Mouse (Mus musculus) CD4-positive, CD25-positive, alpha-beta regulatory T cell, adult 2 months (primary cell): ENCODE measurements around the gene Opn1sw.
"Not testable (repeated sequence)": the region's sequence is repeated elsewhere in the genome, so short reads cannot be mapped to it uniquely, and the experiment has no call there.

Source experiments
- DNase-seq: peaks from one replicate; pipeline ENCODE4 v3.0.0-alpha.2; 2012; ENCODE audit warnings: low read depth, low spot score

Opn1sw gene

GRCm38 (mm10) chr6:29396714-29397540 lies 8.7 kb upstream of the Opn1sw start:
- DNase-seq, result no peak

GRCm38 (mm10) chr6:29395910-29396713 lies 7.8 kb upstream of the Opn1sw start, which contains the start of gene Ccdc136:
Gene Ccdc136, plus strand, starts transcription at chr6:29396309.
- peak; percentile 63 for DNase-seq

DNA sequence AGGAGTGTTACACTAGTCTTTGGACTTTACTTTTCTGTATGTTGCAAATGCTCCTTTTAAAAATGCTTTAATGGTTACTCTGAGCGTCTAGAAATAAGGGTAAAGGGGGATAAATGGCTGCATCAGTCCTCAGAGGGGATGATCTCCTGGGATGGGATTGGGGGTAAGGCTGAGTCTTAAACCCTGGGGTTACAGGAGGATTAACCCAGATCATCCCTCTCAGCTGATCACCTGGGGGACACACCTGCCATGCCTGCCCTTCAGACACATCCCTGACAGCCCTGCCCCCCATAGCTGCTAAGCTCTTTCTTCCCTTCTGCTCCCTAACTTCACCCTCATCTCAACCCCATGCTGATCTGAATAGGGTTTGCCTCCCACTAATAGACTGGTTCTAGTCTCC lies 6.0 kb upstream of the Opn1sw start:
- no peak for DNase-seq

GRCm38 (mm10) chr6:29391802-29392201 lies 3.5 kb upstream of the Opn1sw start:
- DNase-seq, result no peak

DNA sequence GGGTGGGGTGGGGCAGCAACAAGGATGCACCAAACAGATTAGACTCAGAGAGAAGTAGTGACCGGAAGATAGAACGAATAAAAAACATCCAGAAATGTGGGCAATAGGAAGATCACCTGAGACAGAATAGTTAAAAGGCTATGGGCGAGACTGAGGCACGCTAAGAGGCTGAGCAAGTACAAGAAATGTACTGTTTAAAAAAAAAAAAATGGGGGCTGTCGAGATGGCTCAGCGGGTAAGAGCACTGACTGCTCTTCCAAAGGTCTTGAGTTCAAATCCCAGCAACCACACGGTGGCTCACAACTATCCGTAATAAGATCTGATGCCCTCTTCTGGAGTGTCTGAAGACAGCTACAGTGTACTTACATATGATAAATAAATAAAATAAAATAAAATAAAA lies 3.0 kb upstream of the Opn1sw start:
- DNase-seq, result not testable (repeated sequence)

- DNase-seq, result not testable (repeated sequence)
Measured at GRCm38 (mm10) chr6:29390500-29390899, 2.2 kb upstream of the Opn1sw start.

DNA sequence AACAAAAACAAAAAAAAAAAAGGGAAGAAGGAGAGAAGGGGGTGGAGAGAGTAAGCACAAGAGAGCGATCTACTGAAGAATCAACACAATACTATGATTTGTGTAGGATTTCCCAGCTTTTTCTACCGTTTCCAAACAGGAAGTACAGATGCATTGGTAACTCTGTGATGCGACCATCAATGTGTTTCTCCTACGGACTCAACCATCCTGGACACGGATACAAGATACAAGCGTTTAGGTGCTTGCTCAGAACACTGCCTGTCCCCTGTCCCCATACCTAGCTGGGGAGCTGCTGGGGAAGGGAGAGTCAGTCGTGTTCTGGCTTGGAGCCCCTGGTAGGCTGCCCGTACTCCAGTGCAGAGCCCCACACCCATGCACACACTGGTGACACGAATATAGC lies 1.2 kb upstream of the Opn1sw start:
- no peak for DNase-seq

DNA sequence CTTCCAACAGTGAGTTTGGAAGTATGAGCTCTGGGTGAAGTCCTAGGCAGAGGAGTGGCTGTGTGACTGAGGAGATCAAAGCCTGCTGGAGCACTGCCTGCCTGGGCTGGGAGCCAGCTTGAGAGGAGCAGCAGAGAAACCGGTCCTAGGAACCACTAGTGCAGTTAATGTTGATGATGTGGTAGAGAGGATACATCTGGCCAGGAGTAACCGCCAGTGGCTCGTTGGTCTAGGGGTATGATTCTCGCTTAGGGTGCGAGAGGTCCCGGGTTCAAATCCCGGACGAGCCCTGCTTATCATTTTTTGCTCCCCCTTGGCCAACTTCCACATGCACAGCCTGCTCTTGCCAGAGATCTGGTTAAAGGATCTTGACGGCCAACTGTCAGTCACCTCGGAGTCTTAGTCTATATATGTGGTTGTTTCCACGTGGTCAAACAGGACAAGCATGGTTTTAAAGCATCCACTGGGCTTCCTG lies 375 bp upstream of the Opn1sw start:
- DNase-seq, result no peak

DNA sequence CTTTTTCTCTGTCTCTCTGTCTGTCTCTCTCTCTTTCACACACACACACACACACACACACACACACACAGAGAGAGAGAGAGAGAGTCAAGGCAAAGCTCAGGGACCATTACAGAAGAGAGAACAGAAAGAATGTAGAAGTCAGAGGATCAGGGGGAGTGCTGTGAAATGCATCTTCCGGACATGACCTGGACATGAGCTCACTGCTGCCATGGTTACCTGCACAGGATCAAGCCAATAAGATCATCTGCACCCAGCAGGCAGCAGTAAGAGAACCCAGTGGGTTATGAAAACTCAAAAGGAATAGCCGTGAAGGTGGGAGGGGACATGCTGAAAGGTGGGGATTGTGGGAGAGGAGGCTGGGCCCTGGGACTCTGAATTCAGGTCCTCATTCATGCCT lies 5.8 kb downstream of the Opn1sw start:
- DNase-seq, result no peak

GRCm38 (mm10) chr6:29379954-29380353 lies 8.3 kb downstream of the Opn1sw start:
- no peak for DNase-seq

DNA sequence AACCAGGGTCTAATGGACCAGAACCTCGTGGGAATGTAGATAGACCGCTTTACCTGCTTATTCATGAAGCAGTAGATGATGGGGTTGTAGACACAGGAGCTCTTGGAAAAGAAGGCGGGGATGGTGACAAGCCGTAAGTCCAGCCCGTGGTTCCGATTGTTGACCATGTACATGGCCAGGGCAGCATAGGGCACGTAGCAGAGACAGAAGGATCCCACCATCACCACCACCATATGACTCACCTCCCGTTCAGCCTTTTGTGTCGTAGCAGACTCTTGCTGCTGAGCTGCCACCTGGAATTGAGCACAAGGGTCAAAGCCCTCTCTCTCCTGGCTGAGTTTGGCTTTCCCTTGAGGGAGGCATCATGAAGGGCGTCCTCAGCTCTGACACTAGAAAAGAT lies 9.6 kb downstream of the Opn1sw start:
- DNase-seq, result no peak

GRCm38 (mm10) chr6:29377386-29377785 lies 10.9 kb downstream of the Opn1sw start:
- DNase-seq, result no peak

DNA sequence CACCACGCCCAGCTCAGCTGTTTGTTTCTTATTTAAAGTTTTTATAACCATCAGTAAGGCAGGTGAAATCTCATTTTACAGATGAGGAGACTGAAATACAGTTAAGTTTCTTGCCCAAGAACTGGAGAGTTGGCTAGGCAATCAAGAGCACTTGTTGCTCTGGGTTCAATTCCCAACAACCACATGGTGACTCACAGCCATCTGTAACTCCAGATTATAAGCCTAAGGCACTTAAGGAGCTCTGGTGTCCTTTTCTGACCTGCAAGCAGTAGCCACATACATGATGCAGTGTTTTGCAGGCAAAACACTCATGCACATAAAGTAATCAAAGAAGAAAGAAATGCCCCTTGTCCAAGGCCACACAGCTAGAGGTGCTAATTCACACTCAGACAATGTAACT lies 23.0 kb downstream of the Opn1sw start:
- no peak for DNase-seq

GRCm38 (mm10) chr6:29363129-29363515 lies 25.1 kb downstream of the Opn1sw start:
- no peak for DNase-seq

DNA sequence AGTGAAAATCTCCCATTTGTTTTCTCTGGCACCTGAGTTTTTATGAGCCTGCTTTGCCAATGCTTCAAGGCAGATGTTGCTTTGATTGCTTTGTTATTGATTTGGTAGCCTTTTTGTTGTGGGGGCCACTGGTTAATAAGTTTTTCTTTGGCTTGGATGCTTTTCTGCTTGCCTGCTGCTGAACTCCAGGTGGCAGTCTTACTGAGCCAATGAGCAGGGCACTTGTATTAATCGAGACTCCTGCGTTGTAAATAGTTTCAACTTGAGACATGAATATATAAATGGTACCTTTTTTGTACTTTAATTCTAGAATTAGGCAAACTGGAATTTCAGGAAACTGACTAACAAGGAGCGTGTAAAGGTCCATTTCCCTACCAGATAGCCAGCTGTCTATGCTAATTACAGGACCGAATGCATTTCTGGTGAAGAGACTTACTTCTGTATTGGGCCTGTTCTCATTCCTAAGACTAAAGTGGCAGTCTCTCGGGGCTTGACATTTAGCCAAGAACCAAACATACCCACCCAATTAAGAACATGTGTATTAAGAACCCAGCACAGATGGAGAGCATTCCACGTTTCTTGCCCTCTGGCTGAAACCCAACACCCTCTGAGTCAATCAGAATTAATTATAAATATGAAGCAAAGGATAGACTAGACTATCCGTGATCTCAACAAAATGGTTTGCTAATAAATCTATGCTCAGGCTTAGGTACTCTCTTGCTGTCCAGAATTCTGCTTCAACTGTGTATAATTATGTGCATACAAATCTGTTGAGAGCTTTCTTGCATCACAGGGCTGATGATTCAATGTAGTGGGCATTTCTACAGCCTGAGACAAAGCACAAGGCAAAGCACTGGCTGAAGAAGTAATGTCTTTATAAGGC lies 25.8 kb downstream of the Opn1sw start:
- no peak for DNase-seq

- DNase-seq, result no peak
Measured at GRCm38 (mm10) chr6:29360211-29360610, 28.1 kb downstream of the Opn1sw start.

DNA sequence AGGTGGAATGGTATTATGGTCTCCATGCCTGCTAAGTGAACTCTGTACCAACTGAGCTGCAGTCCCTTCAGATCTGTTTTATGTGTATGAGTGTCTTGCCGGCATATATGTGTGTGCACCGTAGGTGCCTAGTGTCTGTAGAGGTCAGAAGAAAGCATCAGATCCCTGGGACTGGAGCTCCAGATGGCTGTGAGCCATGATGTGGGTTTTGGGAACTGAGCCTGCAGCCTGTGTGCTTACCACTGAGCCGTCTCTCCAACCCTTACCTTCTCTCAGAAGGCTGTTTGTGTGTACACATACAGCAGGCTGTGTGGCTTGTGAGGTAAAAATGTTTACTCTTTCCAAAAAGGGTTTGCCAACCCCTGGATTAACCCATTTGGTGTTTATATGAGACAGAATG lies 28.9 kb downstream of the Opn1sw start:
- DNase-seq, result no peak

DNA sequence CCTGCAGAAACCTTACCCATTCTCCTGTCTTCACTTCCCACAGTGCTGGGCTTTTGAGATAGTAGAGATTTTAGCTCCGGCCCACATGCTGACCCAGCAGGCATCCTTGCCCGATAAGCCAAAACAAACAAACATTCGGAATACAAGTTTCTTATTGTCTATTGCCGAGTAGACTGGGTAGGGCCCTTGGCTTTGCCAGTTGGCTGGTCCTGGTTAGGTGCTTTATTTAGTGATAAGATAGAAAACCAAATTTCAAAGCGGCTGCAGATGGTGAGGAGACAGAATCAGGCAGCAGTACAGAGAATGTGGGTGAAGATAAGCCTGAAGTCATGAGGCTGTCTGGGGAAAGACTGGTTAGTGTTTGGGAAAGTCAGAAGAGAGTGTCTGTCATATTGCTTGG lies 35.5 kb downstream of the Opn1sw start:
- no peak for DNase-seq

DNA sequence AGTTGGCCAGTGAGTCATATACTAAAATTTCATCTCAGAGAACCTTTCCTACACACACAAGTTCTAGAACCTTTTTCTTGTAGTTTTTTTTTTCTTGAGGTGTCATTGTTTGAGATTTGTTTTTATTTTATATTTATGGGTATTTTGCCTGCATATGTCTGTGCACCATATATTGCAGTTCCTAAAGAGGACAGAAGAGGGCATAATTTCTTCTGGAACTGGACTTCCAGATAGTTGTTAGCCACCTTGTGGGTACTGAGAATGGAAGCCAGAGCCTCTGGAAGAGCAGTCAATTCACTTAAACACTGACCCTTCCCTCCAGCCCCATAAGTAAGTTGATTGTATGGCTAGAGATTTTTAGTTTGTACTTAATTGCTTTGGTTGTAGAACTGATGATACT lies 36.7 kb downstream of the Opn1sw start:
- DNase-seq, result peak; percentile 64

DNA sequence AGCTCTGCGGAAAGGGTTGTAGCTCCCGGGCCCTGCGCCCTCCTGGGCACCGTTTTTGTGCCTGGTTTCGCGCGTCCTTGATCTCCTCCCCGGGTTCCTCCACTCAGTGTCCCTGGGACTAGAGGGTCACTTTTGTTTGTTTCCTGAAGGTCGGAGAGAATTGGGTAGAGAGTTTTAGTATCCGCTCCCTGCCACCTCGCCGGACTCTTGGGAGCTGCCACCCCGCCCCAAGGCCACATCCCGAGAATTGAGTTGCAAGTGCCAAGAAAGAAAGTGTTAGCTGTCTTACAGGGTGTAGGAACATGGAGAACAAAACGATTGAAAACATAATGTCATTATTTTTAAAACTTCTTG lies 39.9 kb downstream of the Opn1sw start:
- DNase-seq, result no peak

GRCm38 (mm10) chr6:29347665-29348370 lies 40.5 kb downstream of the Opn1sw start, which contains the start of gene Calu:
Gene Calu, plus strand, starts transcription at chr6:29348069.
- DNase-seq, result peak; percentile 99
